Mouse (Mus musculus) heart, adult 2 months (tissue): Measurements from ENCODE around the gene Optc.

Source experiments
- CTCF ChIP-seq: fragments of 200-600 bp; IDR thresholded peaks from 2 replicates; pipeline ENCODE4 v1.8.1; 2022; ENCODE audit warnings: antibody characterized with exemption, mild to moderate bottlenecking, moderate library complexity
- EP300 ChIP-seq: fragments of 200-500 bp; IDR thresholded peaks from 2 replicates; pipeline ENCODE4 v1.6.1; 2011; ENCODE audit warnings: low read depth, low read length, control low read depth; ENCODE audit not compliant: insufficient read depth

DNA sequence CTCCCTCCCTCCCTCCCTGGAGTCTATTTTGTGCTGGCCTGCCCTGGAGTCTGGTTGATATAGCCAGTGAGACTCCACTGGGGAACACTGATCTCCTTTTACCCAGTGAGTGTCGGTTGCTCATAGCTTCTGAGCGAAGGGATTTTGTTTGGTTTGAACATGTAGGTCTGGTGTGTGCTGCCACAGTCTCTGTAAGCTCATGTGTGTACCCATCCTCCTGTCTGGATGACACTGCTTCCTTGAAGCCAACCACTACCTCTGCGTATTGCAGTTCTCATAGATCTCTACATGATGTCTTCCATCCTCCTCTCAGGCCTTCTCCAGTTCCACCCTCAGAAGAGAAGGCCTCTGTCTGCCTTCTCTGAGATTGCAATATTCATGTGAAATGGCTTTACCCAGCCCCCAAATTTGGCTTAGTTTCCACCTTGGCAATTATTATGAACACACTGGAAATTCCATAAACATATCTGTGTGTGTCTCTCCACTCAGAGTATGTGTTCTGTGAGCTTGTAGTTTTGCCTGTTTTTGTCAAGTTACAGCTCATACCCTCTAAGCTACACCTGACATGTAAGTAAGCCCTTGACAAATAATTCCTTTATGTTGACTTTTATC is 32.8 kb upstream of the Optc start:
- no peak for TF ChIP-seq CTCF
- no peak for TF ChIP-seq EP300
